Mouse (Mus musculus) liver, postnatal 0 days (tissue): ENCODE results near the gene Coa5.
A peak's percentile ranks its signal among the peaks of the same experiment; 100 is the strongest.

Experiments used
- CTCF ChIP-seq: sonication (generic); IDR thresholded peaks from 2 replicates; pipeline ENCODE4 v1.5.1; 2016; ENCODE audit warnings: antibody characterized with exemption, low read depth
- EP300 ChIP-seq: IDR thresholded peaks from 2 replicates; pipeline ENCODE4 v1.6.1; 2016; ENCODE audit warnings: antibody characterized with exemption, low read depth, mild to moderate bottlenecking

- TF ChIP-seq CTCF (peak; percentile 33), EP300 (no peak)
Observed at GRCm38 (mm10) chr1:37429366-37430296, at the start of gene Coa5, which contains the start of gene Unc50.
